Mouse (Mus musculus): Measurements from ENCODE around the gene Pld6.

DNA sequence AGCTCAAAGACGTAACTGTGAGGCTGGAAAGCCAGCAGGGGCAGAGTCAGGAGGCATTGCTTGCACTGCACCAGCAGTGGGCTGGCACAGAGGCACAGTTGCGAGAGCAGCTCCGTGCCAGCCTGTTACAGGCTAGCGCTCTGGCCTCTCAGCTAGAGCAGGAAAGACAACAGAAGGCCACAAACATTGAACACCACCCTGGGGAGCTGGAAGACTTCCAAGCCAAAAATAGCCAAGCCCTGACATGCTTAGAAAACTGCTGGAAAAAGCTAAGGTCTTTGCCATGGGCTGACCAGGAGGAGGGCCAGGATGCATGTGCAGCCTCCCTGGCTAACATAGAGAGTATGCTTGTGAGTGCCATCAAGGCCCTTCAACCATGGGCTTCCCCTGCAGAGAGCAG is 28.3 kb downstream of the Pld6 start:
- TF ChIP-seq EP300 (IDR thresholded peaks at IDR 0.05; ENCODE audit: low read depth): no peak
- TF ChIP-seq CTCF (IDR thresholded peaks at IDR 0.05; ENCODE audit: low read depth): 0 out of 2 replicates have a peak, but pooled peaks have one; percentile 5
